Mouse (Mus musculus): ENCODE data around the gene Gm21976. TPM values are rescaled to one million over a fixed set of nuclear protein-coding genes. Genes with fewer than 3 reads are reported as not detected.

Gene Gm21976
- polyA plus RNA-seq, 1 experiment = not detected

GRCm38 (mm10) chr13:98262636-98263457 is 16.8 kb upstream of the Gm21976 start, which contains the start of the genes Utp15 and Ankra2:
Gene Utp15 (minus strand): TSS chr13:98263041.
Gene Ankra2 (plus strand): TSS chr13:98263074.
- Histone ChIP-seq H3K9me3 (no peaks in the 10 kb centered on the region), H3K27me3 (replicated peaks) (no peaks in the 10 kb centered on the region), H3K4me3 (replicated peaks) (peak within 1 kb of the TSS; percentile 95), H3K36me3 (replicated peaks; ENCODE audit: low read length) (peaks cover 44% of the 10 kb centered on the region), H3K4me1 (peaks cover 27% of the 10 kb centered on the region)
- TF ChIP-seq FLI1 (IDR thresholded peaks at IDR 0.05; ENCODE audit: low read length) = peak; percentile 73; the same call in 1 of the 2 replicates
- no peak for TF ChIP-seq GATA1 (IDR thresholded peaks at IDR 0.05; ENCODE audit: borderline replicate concordance, low read length)

- Histone ChIP-seq H3K27me3 (replicated peaks) (no peaks in the 10 kb centered on the region), H3K4me3 (replicated peaks) (peak overlapping the region; percentile 95), H3K4me1 (peaks cover 27% of the 10 kb centered on the region), H3K9me3 (no peaks in the 10 kb centered on the region), H3K36me3 (replicated peaks; ENCODE audit: low read length) (peaks cover 44% of the 10 kb centered on the region)
- TF ChIP-seq FLI1 (IDR thresholded peaks at IDR 0.05; ENCODE audit: low read length) (no peak), GATA1 (IDR thresholded peaks at IDR 0.05; ENCODE audit: borderline replicate concordance, low read length) (no peak; the same call in 2 of the 3 replicates)
Observed at GRCm38 (mm10) chr13:98263458-98263987, 16.2 kb upstream of the Gm21976 start.

- no peaks in the 10 kb centered on the region for H3K9me3 ChIP-seq
- peaks cover 44% of the 10 kb centered on the region for H3K36me3 ChIP-seq (replicated peaks; ENCODE audit: low read length)
- no peak for TF ChIP-seq FLI1 (IDR thresholded peaks at IDR 0.05; ENCODE audit: low read length)
- no peak for TF ChIP-seq GATA1 (IDR thresholded peaks at IDR 0.05; ENCODE audit: borderline replicate concordance, low read length)
Observed at GRCm38 (mm10) chr13:98264111-98264510, 15.6 kb upstream of the Gm21976 start.

GRCm38 (mm10) chr13:98274023-98274422 is 5.7 kb upstream of the Gm21976 start:
- H3K4me3 ChIP-seq (replicated peaks) = no peak overlapping the region
- peaks cover 17% of the 10 kb centered on the region for H3K4me1 ChIP-seq
- no peaks in the 10 kb centered on the region for H3K9me3 ChIP-seq
- TF ChIP-seq FLI1 (IDR thresholded peaks at IDR 0.05; ENCODE audit: low read length) = no peak
- no peak for TF ChIP-seq GATA1 (IDR thresholded peaks at IDR 0.05; ENCODE audit: borderline replicate concordance, low read length)
- H3K27me3 ChIP-seq (replicated peaks) = peaks cover 1% of the 10 kb centered on the region
- H3K36me3 ChIP-seq (replicated peaks; ENCODE audit: low read length) = peaks cover 67% of the 10 kb centered on the region

More at GRCm38 (mm10) chr13:98264111-98264510, 15.6 kb upstream of the Gm21976 start:
- Histone ChIP-seq H3K4me3 (replicated peaks) (peak overlapping the region; percentile 95), H3K27me3 (replicated peaks) (no peaks in the 10 kb centered on the region), H3K4me1 (peaks cover 27% of the 10 kb centered on the region)

GRCm38 (mm10) chr13:98275646-98276045 is 4.0 kb upstream of the Gm21976 start:
- H3K4me3 ChIP-seq (replicated peaks) = no peak overlapping the region
- peaks cover 54% of the 10 kb centered on the region for H3K36me3 ChIP-seq (replicated peaks; ENCODE audit: low read length)
- no peaks in the 10 kb centered on the region for H3K9me3 ChIP-seq
- no peak for TF ChIP-seq FLI1 (IDR thresholded peaks at IDR 0.05; ENCODE audit: low read length)
- no peak for TF ChIP-seq GATA1 (IDR thresholded peaks at IDR 0.05; ENCODE audit: borderline replicate concordance, low read length)
- peaks cover 1% of the 10 kb centered on the region for H3K27me3 ChIP-seq (replicated peaks)
- peaks cover 17% of the 10 kb centered on the region for H3K4me1 ChIP-seq

- TF ChIP-seq GATA1 (IDR thresholded peaks at IDR 0.05; ENCODE audit: borderline replicate concordance, low read length) (no peak), FLI1 (IDR thresholded peaks at IDR 0.05; ENCODE audit: low read length) (no peak)
- Histone ChIP-seq H3K36me3 (replicated peaks; ENCODE audit: low read length) (peaks cover 48% of the 10 kb centered on the region), H3K9me3 (no peaks in the 10 kb centered on the region), H3K27me3 (replicated peaks) (peaks cover 1% of the 10 kb centered on the region), H3K4me3 (replicated peaks) (no peak overlapping the region), H3K4me1 (peaks cover 20% of the 10 kb centered on the region)
Observed at GRCm38 (mm10) chr13:98276253-98276652, 3.4 kb upstream of the Gm21976 start.

GRCm38 (mm10) chr13:98277501-98277900 is 2.2 kb upstream of the Gm21976 start:
- peaks cover 1% of the 10 kb centered on the region for H3K27me3 ChIP-seq (replicated peaks)
- H3K36me3 ChIP-seq (replicated peaks; ENCODE audit: low read length) = peaks cover 35% of the 10 kb centered on the region
- peaks cover 20% of the 10 kb centered on the region for H3K4me1 ChIP-seq
- no peak for TF ChIP-seq FLI1 (IDR thresholded peaks at IDR 0.05; ENCODE audit: low read length)
- TF ChIP-seq GATA1 (IDR thresholded peaks at IDR 0.05; ENCODE audit: borderline replicate concordance, low read length) = no peak
- H3K4me3 ChIP-seq (replicated peaks) = peak overlapping the region; percentile 68
- no peaks in the 10 kb centered on the region for H3K9me3 ChIP-seq

GRCm38 (mm10) chr13:98280990-98281650 is 1.4 kb downstream of the Gm21976 start:
- H3K27me3 ChIP-seq (replicated peaks) = peaks cover 4% of the 10 kb centered on the region
- no peaks in the 10 kb centered on the region for H3K9me3 ChIP-seq
- H3K4me3 ChIP-seq (replicated peaks) = no peak overlapping the region
- H3K4me1 ChIP-seq = peaks cover 9% of the 10 kb centered on the region
- H3K36me3 ChIP-seq (replicated peaks; ENCODE audit: low read length) = peaks cover 2% of the 10 kb centered on the region
- TF ChIP-seq GATA1 (IDR thresholded peaks at IDR 0.05; ENCODE audit: borderline replicate concordance, low read length) (no peak), FLI1 (IDR thresholded peaks at IDR 0.05; ENCODE audit: low read length) (no peak)

GRCm38 (mm10) chr13:98290719-98291118 is 11.0 kb downstream of the Gm21976 start:
- Histone ChIP-seq H3K27me3 (replicated peaks) (peaks cover 14% of the 10 kb centered on the region), H3K4me3 (replicated peaks) (no peak overlapping the region), H3K9me3 (peaks cover 9% of the 10 kb centered on the region), H3K4me1 (no peaks in the 10 kb centered on the region), H3K36me3 (replicated peaks; ENCODE audit: low read length) (no peaks in the 10 kb centered on the region)
- TF ChIP-seq FLI1 (IDR thresholded peaks at IDR 0.05; ENCODE audit: low read length) = no peak
- no peak for TF ChIP-seq GATA1 (IDR thresholded peaks at IDR 0.05; ENCODE audit: borderline replicate concordance, low read length)
